Mouse (Mus musculus) brain, embryonic 14.5 days (tissue): ENCODE data around the gene Pgrmc2.

Experiments
- CTCF ChIP-seq: fragments of 200-500 bp; IDR thresholded peaks from 2 replicates; pipeline ENCODE4 v1.5.1; 2012; ENCODE audit warnings: inconsistent platforms, mild to moderate bottlenecking, moderate library complexity, borderline replicate concordance; ENCODE audit not compliant: insufficient read depth, insufficient read length; ENCODE audit errors: extremely low read depth
- POLR2A ChIP-seq: fragments of 200-500 bp; IDR thresholded peaks from 2 replicates; pipeline ENCODE4 v1.6.1; 2012; ENCODE audit warnings: mild to moderate bottlenecking, inconsistent platforms, borderline replicate concordance; ENCODE audit not compliant: poor library complexity, insufficient read depth, insufficient read length, severe bottlenecking; ENCODE audit errors: extremely low read depth

DNA sequence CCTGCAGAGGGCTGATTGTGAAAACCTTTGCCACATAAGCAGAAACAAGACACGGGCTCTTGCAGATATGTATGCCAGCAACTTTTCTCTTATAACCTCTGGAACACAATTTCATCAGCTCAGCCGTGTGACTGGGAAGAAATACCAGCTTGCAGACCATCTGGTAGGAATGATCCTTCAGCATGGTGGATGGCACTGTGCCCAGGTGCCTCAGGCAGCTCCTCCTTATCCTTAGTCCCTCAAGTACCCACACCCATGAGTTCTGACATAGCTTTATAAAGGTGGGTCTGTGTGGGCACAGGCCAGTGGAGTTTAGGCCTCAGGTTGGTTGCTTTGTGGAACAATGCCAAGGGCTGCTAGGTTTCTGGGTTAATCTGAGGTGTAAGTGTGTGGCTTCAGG is 24.5 kb downstream of the Pgrmc2 start:
- TF ChIP-seq CTCF (no peak), POLR2A (no peak)
